Mouse (Mus musculus) liver, embryonic 12.5 days (tissue): ENCODE results near the gene Ntm. TPM values are rescaled to one million over a fixed set of nuclear protein-coding genes. Genes with fewer than 3 reads are reported as not detected.
A peak's percentile ranks its signal among the peaks of the same experiment; 100 is the strongest.

ENCODE experiments used
- ATAC-seq: fragments of 200-750 bp; cut with Nextera tagmentation; 2 replicates; pipeline ENCODE4 v1.8.0; 2017; ENCODE audit warnings: moderate number of reproducible peaks, mild to moderate bottlenecking, moderate library complexity
- H3K27ac ChIP-seq: fragments of 300-500 bp; sonication (generic); 2 replicates; pipeline ENCODE4 v1.5.1; 2016; ENCODE audit warnings: mild to moderate bottlenecking
- H3K27me3 ChIP-seq: fragments of 300-500 bp; sonication (generic); replicated peaks from 2 replicates; pipeline ENCODE4 v1.6.1; 2016; ENCODE audit warnings: mild to moderate bottlenecking, moderate library complexity
- H3K36me3 ChIP-seq: fragments of 300-500 bp; sonication (generic); 2 replicates; pipeline ENCODE4 v1.6.1; 2016; ENCODE audit warnings: mild to moderate bottlenecking, moderate library complexity
- H3K4me1 ChIP-seq: fragments of 300-500 bp; sonication (generic); 2 replicates; pipeline ENCODE4 v1.6.1; 2016
- H3K4me2 ChIP-seq: fragments of 300-500 bp; sonication (generic); 2 replicates; pipeline ENCODE4 v1.6.1; 2016; ENCODE audit warnings: mild to moderate bottlenecking, moderate library complexity
- H3K4me3 ChIP-seq: fragments of 300-500 bp; sonication (generic); 2 replicates; pipeline ENCODE4 v1.5.1; 2016; ENCODE audit warnings: mild to moderate bottlenecking, moderate library complexity
- H3K9ac ChIP-seq: fragments of 300-500 bp; sonication (generic); 2 replicates; pipeline ENCODE4 v1.6.1; 2016; ENCODE audit warnings: mild to moderate bottlenecking, moderate library complexity
- H3K9me3 ChIP-seq: fragments of 300-500 bp; sonication (generic); replicated peaks from 2 replicates; pipeline ENCODE4 v1.6.1; 2016; ENCODE audit warnings: mild to moderate bottlenecking, moderate library complexity
- WGBS: fragments of 180-500 bp; shearing (Covaris S2); methylation state at CpG from one replicate; pipeline ENCODE4 v1.1.7; 2016; ENCODE audit not compliant: insufficient replicate concordance; 5-methylcytosine and 5-hydroxymethylcytosine counted together
- polyA plus RNA-seq: library from polyadenylated mRNA; unstranded; fragments of >200 nt; fragmentation: Nextera tagmentation; extraction: Ambion mirVana; gene quantifications from 2 replicates; pipeline ENCODE4 v1.2.1, GENCODE M21; 2016

Gene Ntm
- polyA plus RNA-seq, 1 experiment from 2014 or later: 1.7 TPM

- ATAC-seq: no peak
- no peaks in the 10 kb centered on the region for H3K4me1 ChIP-seq
Observed at GRCm38 (mm10) chr9:29428322-29428721, 534.6 kb downstream of the Ntm start.

GRCm38 (mm10) chr9:29426261-29426660 lies 536.7 kb downstream of the Ntm start:
- Histone ChIP-seq H3K9ac (no peak overlapping the region), H3K4me1 (no peaks in the 10 kb centered on the region)
- 70% methylated on average over 2 of the region's 2 CpGs for WGBS

More at GRCm38 (mm10) chr9:29428322-29428721, 534.6 kb downstream of the Ntm start:
- Histone ChIP-seq H3K4me3 (no peak overlapping the region), H3K9ac (no peak overlapping the region), H3K27me3 (no peaks in the 10 kb centered on the region), H3K27ac (no peak overlapping the region), H3K9me3 (no peaks in the 10 kb centered on the region), H3K36me3 (no peaks in the 10 kb centered on the region), H3K4me2 (no peak overlapping the region)
- WGBS: 49% methylated on average over 7 of the region's 7 CpGs

GRCm38 (mm10) chr9:29415578-29415977 lies 547.4 kb downstream of the Ntm start:
- no peak overlapping the region for H3K4me2 ChIP-seq
- no peaks in the 10 kb centered on the region for H3K4me1 ChIP-seq
- 74% methylated on average over 2 of the region's 2 CpGs for WGBS
- no peaks in the 10 kb centered on the region for H3K9me3 ChIP-seq
- no peak for ATAC-seq
- no peaks in the 10 kb centered on the region for H3K36me3 ChIP-seq
- H3K27ac ChIP-seq: no peak overlapping the region
- peaks cover 41% of the 10 kb centered on the region for H3K27me3 ChIP-seq
- H3K4me3 ChIP-seq: no peak overlapping the region
- H3K9ac ChIP-seq: no peak overlapping the region

More at GRCm38 (mm10) chr9:29426261-29426660, 536.7 kb downstream of the Ntm start:
- H3K36me3 ChIP-seq: no peaks in the 10 kb centered on the region
- H3K4me2 ChIP-seq: no peak overlapping the region
- H3K4me3 ChIP-seq: no peak overlapping the region
- no peak for ATAC-seq
- no peak overlapping the region for H3K27ac ChIP-seq
- no peaks in the 10 kb centered on the region for H3K9me3 ChIP-seq
- no peaks in the 10 kb centered on the region for H3K27me3 ChIP-seq

- Histone ChIP-seq H3K9ac (no peak overlapping the region), H3K4me3 (no peak overlapping the region), H3K4me1 (no peaks in the 10 kb centered on the region), H3K27me3 (peaks cover 52% of the 10 kb centered on the region), H3K27ac (no peak overlapping the region), H3K4me2 (no peak overlapping the region), H3K9me3 (no peaks in the 10 kb centered on the region), H3K36me3 (no peaks in the 10 kb centered on the region)
- ATAC-seq: no peak
- WGBS: 51% methylated on average over 4 of the region's 4 CpGs
Observed at GRCm38 (mm10) chr9:29413126-29413525, 549.8 kb downstream of the Ntm start.

GRCm38 (mm10) chr9:29412181-29412771 lies 550.7 kb downstream of the Ntm start:
- Histone ChIP-seq H3K27me3 (peaks cover 52% of the 10 kb centered on the region), H3K9me3 (no peaks in the 10 kb centered on the region), H3K27ac (no peak overlapping the region), H3K36me3 (no peaks in the 10 kb centered on the region), H3K4me2 (peak overlapping the region; percentile 58), H3K4me3 (peak overlapping the region; percentile 40), H3K4me1 (no peaks in the 10 kb centered on the region), H3K9ac (no peak overlapping the region)
- no peak for ATAC-seq
- WGBS: 2% methylated on average over 61 of the region's 61 CpGs

GRCm38 (mm10) chr9:29411408-29412180 lies 551.3 kb downstream of the Ntm start:
- WGBS: 2% methylated on average over 38 of the region's 40 CpGs

GRCm38 (mm10) chr9:29410728-29411407 lies 552.1 kb downstream of the Ntm start:
- Histone ChIP-seq H3K9ac (no peak overlapping the region), H3K4me3 (0 out of 2 replicates have a peak overlapping the region, but pooled peaks have one; percentile 40), H3K9me3 (no peaks in the 10 kb centered on the region), H3K4me2 (peak overlapping the region; percentile 58), H3K27ac (no peak overlapping the region), H3K27me3 (peaks cover 52% of the 10 kb centered on the region), H3K4me1 (no peaks in the 10 kb centered on the region), H3K36me3 (no peaks in the 10 kb centered on the region)
- ATAC-seq: no peak
- WGBS: 44% methylated on average over 10 of the region's 10 CpGs

More at GRCm38 (mm10) chr9:29411408-29412180, 551.3 kb downstream of the Ntm start:
- Histone ChIP-seq H3K9ac (no peak overlapping the region), H3K27me3 (peaks cover 52% of the 10 kb centered on the region), H3K4me2 (peak overlapping the region; percentile 58), H3K36me3 (no peaks in the 10 kb centered on the region), H3K4me1 (no peaks in the 10 kb centered on the region), H3K9me3 (no peaks in the 10 kb centered on the region), H3K4me3 (peak overlapping the region; percentile 40), H3K27ac (no peak overlapping the region)
- no peak for ATAC-seq

GRCm38 (mm10) chr9:29410284-29410683 lies 552.7 kb downstream of the Ntm start:
- H3K4me2 ChIP-seq: no peak overlapping the region

GRCm38 (mm10) chr9:29409216-29409907 lies 553.6 kb downstream of the Ntm start:
- no peak overlapping the region for H3K9ac ChIP-seq
- H3K4me3 ChIP-seq: no peak overlapping the region
- no peak overlapping the region for H3K27ac ChIP-seq
- H3K27me3 ChIP-seq: peaks cover 48% of the 10 kb centered on the region
- 33% methylated on average over 8 of the region's 8 CpGs for WGBS
- ATAC-seq: no peak
- H3K9me3 ChIP-seq: no peaks in the 10 kb centered on the region
- no peaks in the 10 kb centered on the region for H3K4me1 ChIP-seq
- H3K36me3 ChIP-seq: no peaks in the 10 kb centered on the region
- H3K4me2 ChIP-seq: no peak overlapping the region

More at GRCm38 (mm10) chr9:29410284-29410683, 552.7 kb downstream of the Ntm start:
- Histone ChIP-seq H3K9me3 (no peaks in the 10 kb centered on the region), H3K36me3 (no peaks in the 10 kb centered on the region), H3K4me1 (no peaks in the 10 kb centered on the region), H3K4me3 (no peak overlapping the region), H3K27me3 (peaks cover 52% of the 10 kb centered on the region), H3K9ac (no peak overlapping the region), H3K27ac (no peak overlapping the region)
- 56% methylated on average over 6 of the region's 6 CpGs for WGBS
- ATAC-seq: no peak

- Histone ChIP-seq H3K27me3 (peaks cover 34% of the 10 kb centered on the region), H3K27ac (no peak overlapping the region), H3K9ac (no peak overlapping the region), H3K4me1 (no peaks in the 10 kb centered on the region), H3K9me3 (no peaks in the 10 kb centered on the region), H3K36me3 (no peaks in the 10 kb centered on the region), H3K4me3 (no peak overlapping the region), H3K4me2 (no peak overlapping the region)
- no peak for ATAC-seq
Observed at GRCm38 (mm10) chr9:29407954-29408353, 555.0 kb downstream of the Ntm start.

- H3K4me3 ChIP-seq: no peak overlapping the region
- WGBS: 52% methylated on average over 2 of the region's 2 CpGs
- H3K9me3 ChIP-seq: no peaks in the 10 kb centered on the region
- no peak overlapping the region for H3K27ac ChIP-seq
- H3K36me3 ChIP-seq: no peaks in the 10 kb centered on the region
- no peaks in the 10 kb centered on the region for H3K4me1 ChIP-seq
- no peak overlapping the region for H3K9ac ChIP-seq
- peaks cover 25% of the 10 kb centered on the region for H3K27me3 ChIP-seq
- no peak overlapping the region for H3K4me2 ChIP-seq
- ATAC-seq: no peak
Observed at GRCm38 (mm10) chr9:29406973-29407372, 556.0 kb downstream of the Ntm start.
